Mouse (Mus musculus) frontal cortex, adult 2 months (tissue): ENCODE data around the gene Vmn1r212. TPM values are rescaled to one million over a fixed set of nuclear protein-coding genes. Genes with fewer than 3 reads are reported as not detected.
"Not testable (repeated sequence)": the region's sequence is repeated elsewhere in the genome, so short reads cannot be mapped to it uniquely, and the experiment has no call there.

Source experiments
- DNase-seq, 2 experiments: peaks; one replicate each; pipeline ENCODE4 v3.0.0; 2022; ENCODE audit warnings: low spot score in 1 of 2; ENCODE audit errors: extremely low spot score in 1 of 2
- polyA plus RNA-seq: library from polyadenylated mRNA; depleted of rRNA; stranded (reverse); fragments of >200 nt; gene quantifications from 2 replicates; pipeline ENCODE4 v1.2.3, GENCODE M21; 2012; rRNA removed

Gene Vmn1r212
- not detected in 2 replicates for polyA plus RNA-seq

DNA sequence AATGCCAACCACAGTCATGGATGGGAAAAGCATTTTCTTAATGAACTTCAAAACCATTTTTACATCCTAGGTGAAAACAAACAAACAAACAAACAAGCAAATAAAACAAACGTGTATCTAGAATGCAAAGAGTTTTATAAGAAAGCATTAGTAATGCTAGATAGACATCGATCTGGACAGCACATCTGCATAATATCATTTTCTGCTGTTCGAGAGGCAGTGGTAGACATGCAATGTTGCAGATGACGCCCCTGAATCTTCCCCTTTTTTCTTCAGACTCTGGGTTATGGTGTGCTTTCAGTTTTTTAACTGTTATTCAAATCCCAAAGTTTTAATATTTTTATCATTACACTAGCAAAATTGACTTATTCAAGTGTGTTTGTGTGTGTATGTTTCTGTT, at the start of gene Vmn1r212:
Gene Vmn1r212 (minus strand): TSS at position 101 of the 400 bp plus-strand sequence.
- DNase-seq = no peak

DNA sequence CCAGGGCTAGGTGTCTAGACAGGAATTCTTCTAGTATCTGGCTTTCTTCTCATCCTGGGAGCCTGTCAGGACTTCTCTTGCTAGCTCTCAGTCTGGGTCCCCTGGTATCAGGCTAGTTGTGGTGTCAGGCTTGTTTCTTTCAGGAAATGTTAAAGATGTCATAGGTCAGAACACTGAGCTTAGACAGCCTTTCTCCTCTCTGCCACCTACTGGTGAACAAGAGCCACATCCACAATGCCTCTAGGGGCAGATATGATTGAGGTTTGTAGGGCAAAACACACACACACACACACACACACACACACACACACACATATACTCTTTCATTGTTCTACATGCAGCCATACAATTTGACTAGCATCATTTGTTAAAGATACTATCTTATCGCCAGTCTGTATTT, 4.7 kb downstream of the Vmn1r212 start:
- no peak for DNase-seq

DNA sequence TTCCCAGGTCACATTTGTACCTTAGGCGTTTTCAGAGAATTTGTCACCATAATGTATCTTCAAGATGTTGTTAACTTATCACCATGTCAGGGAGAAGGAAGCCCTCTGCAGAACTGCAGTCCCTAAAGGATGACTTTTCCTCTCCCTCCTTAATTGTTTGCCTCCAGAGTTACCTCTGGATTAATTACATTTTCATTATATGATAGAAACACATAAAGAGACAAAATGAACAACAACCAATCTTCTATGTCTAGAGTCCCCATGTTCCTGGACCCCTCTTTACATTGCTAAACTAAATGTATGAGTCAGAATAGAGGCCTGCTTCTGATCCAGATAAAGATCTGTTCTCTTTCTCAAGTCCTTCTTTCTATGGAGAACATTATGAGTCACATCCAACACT, 26.5 kb downstream of the Vmn1r212 start, which contains the start of gene Vmn1r211:
Gene Vmn1r211 (minus strand): TSS at position 101 of the 400 bp plus-strand sequence.
- no peak for DNase-seq

DNA sequence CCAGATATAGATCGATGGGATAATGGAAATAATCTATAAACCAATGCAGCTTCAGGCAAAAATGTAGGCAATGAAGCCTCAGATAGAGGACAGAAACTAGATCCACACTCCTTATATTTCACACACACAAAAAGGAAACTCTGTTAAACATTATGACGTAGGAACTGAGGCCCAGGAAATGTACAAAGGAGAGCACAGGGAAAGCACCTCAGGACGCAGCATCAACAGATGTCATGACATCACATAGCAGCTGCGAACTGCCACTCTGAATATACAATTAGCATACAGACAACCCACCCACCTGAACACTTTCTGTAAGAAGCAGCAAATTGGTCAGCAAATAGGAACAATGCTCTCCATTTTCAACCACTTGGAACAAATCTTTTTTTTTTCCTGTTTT, 29.2 kb downstream of the Vmn1r212 start:
- no peak for DNase-seq

DNA sequence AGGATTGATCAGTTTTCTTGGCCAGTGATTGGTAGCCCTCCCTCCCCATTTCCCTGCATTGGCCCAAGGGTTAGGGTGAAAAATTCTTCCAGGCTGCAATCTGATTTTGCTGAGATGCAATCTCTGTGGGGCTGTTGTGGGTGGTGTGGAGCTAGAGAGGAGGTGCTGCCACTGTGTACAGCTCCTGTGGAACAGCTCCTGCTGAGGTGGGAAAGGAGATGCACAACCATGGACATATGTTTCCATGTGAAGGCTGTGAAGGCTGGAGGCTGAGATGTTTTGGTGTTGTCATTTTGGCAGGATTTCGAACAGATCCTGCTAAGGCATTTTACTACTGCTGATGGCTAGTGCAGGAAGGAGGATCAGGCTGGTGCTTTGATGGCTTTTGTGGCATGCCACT, 37.2 kb downstream of the Vmn1r212 start:
- peak; percentile 3 to 22 for DNase-seq

DNA sequence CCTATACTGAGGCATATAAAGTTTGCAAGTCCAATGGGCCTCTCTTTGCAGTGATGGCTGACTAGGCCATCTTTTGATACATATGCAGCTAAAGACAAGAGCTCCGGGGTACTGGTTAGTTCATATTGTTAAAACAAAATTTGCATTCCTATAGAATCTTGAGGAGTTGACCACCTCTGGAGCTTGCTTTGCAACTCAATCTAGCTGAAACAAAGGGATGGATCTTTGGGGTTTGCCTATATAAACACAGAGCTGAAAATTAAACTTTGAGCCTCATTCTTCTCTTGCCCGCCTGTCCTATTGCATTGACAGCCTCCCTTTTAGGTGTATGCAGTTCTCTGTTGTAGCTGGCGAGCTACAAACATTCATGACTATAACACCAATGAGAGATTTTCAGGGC, 39.7 kb downstream of the Vmn1r212 start:
- not testable (repeated sequence) for DNase-seq

Other genes starting within 250 kb of the Vmn1r212 start
- gene Vmn1r207-ps, start 154.6 kb downstream of the Vmn1r212 start, polyA plus RNA-seq = 0.22 and 0.25 TPM in 2 replicates
- gene Vmn1r208, start 106.8 kb downstream of the Vmn1r212 start, polyA plus RNA-seq = 0.24 and 0.42 TPM in 2 replicates
- gene Vmn1r209, start 74.5 kb downstream of the Vmn1r212 start, polyA plus RNA-seq = 0.14 and 0.27 TPM in 2 replicates
- not detected in 2 replicates for gene Vmn1r210, start 52.9 kb downstream of the Vmn1r212 start, polyA plus RNA-seq
- not detected in 2 replicates for gene Vmn1r211, start 26.6 kb downstream of the Vmn1r212 start, polyA plus RNA-seq
- not detected in 2 replicates for gene Vmn1r213, start 123.5 kb upstream of the Vmn1r212 start, polyA plus RNA-seq
- not detected in 2 replicates for gene Vmn1r214, start 146.2 kb upstream of the Vmn1r212 start, polyA plus RNA-seq
- gene Vmn1r215, start 183.8 kb upstream of the Vmn1r212 start, polyA plus RNA-seq = not detected in 2 replicates
- gene Vmn1r217, start 234.0 kb upstream of the Vmn1r212 start, polyA plus RNA-seq = not detected in 2 replicates
- gene Vmn1r218, start 248.9 kb upstream of the Vmn1r212 start, polyA plus RNA-seq = not detected in 2 replicates